In genomic region chr12:8184518-8184917, GRCm38 (mm10) we compare ENCODE assay signal across 26 mouse cellular contexts. TPM values are rescaled to one million over a fixed set of nuclear protein-coding genes. Genes with fewer than 3 reads are reported as not detected.
A peak's percentile ranks its signal among the peaks of the same experiment; 100 is the strongest.
DNase-seq lines count a peak whose midpoint lies in the region; ATAC-seq and TF ChIP-seq lines count a peak whose summit lies in the region.
"Had no signal": no experiment of that assay in that cellular context is flagged by ENCODE, and none has a peak within 500 bp of the region (broad histone marks: within the 10 kb centered on the region; RNA-seq: fewer than 3 reads in every experiment).

No protein-coding gene starts in this region.

- H3K79me2 ChIP-seq in myocyte (ENCODE audit: control insufficient read depth, insufficient read depth) = no peaks in the 10 kb centered on the region

- no peak overlapping the region for H3K9ac ChIP-seq in heart, embryonic 12.5 days
- H3K9ac ChIP-seq in heart, postnatal 0 days (replicated peaks; ENCODE audit: low read depth, low read length) = no peak overlapping the region
- H3K9ac ChIP-seq: embryonic facial prominence, embryonic 13.5 days; forebrain, embryonic 12.5 days; forebrain, embryonic 15.5 days; hindbrain, embryonic 12.5 days; hindbrain, embryonic 15.5 days had no signal

- no peak overlapping the region for H3ac ChIP-seq in myocyte (ENCODE audit: control insufficient read depth, insufficient read length)

- no peak overlapping the region for H3K4me2 ChIP-seq in heart, embryonic 12.5 days
- H3K4me2 ChIP-seq in heart, postnatal 0 days (ENCODE audit: low read depth, low read length) = no peak overlapping the region
- no peak overlapping the region for H3K4me2 ChIP-seq in myocyte (ENCODE audit: low read depth)
- H3K4me2 ChIP-seq: embryonic facial prominence, embryonic 13.5 days; forebrain, embryonic 12.5 days; forebrain, embryonic 15.5 days; hindbrain, embryonic 12.5 days; hindbrain, embryonic 15.5 days had no signal

- H3K36me3 ChIP-seq in heart, embryonic 12.5 days = no peaks in the 10 kb centered on the region
- H3K36me3 ChIP-seq in heart, postnatal 0 days (replicated peaks; ENCODE audit: control insufficient read depth, insufficient read depth, low read length) = no peaks in the 10 kb centered on the region
- H3K36me3 ChIP-seq in myocyte (ENCODE audit: control insufficient read depth, insufficient read depth) = no peaks in the 10 kb centered on the region
- H3K36me3 ChIP-seq: embryonic facial prominence, embryonic 10.5 days; embryonic facial prominence, embryonic 13.5 days; forebrain, embryonic 12.5 days; forebrain, embryonic 15.5 days; hindbrain, embryonic 12.5 days; hindbrain, embryonic 15.5 days had no signal

- 0 out of 2 replicates have a peak, but pooled peaks cover 4% of the 10 kb centered on the region for H3K9me3 ChIP-seq in heart, embryonic 12.5 days (replicated peaks)
- H3K9me3 ChIP-seq in heart, postnatal 0 days (replicated peaks; ENCODE audit: control insufficient read depth, low read length) = no peaks in the 10 kb centered on the region
- H3K9me3 ChIP-seq: embryonic facial prominence, embryonic 10.5 days; embryonic facial prominence, embryonic 13.5 days; forebrain, embryonic 12.5 days; forebrain, embryonic 15.5 days; hindbrain, embryonic 12.5 days; hindbrain, embryonic 15.5 days had no signal

- TF ChIP-seq CTCF in heart, postnatal 0 days (IDR thresholded peaks at IDR 0.05; ENCODE audit: low read depth) = no peak

- TF ChIP-seq POLR2A in myocyte (IDR thresholded peaks at IDR 0.05; ENCODE audit: insufficient read length, low read depth) = no peak

- peak overlapping the region; percentile 51; the same call in 1 of the 2 replicates for H3K27ac ChIP-seq in heart, embryonic 12.5 days (ENCODE audit: poor library complexity, severe bottlenecking)
- 0 out of 2 replicates have a peak overlapping the region, but pooled peaks have one; percentile 7 for H3K27ac ChIP-seq in heart, postnatal 0 days (ENCODE audit: low read depth)
- H3K27ac ChIP-seq: embryonic facial prominence, embryonic 10.5 days; embryonic facial prominence, embryonic 13.5 days; forebrain, embryonic 12.5 days; forebrain, embryonic 15.5 days; hindbrain, embryonic 12.5 days; hindbrain, embryonic 15.5 days had no signal

- 0 out of 2 replicates have a peak, but pooled peaks have one; percentile 39 for ATAC-seq in heart, embryonic 12.5 days (ENCODE audit: insufficient number of reproducible peaks, low FRiP score)
- peak; percentile 57; the same call in 1 of the 2 replicates for ATAC-seq in heart, postnatal 0 days (ENCODE audit: insufficient read depth, low read depth)
- ATAC-seq: activated CD4-positive, CD25-positive, alpha-beta regulatory T cell, adult 4 months; forebrain, embryonic 15.5 days; intestine, postnatal 0 days had no signal

- no peaks in the 10 kb centered on the region for H3K4me1 ChIP-seq in heart, embryonic 12.5 days (replicated peaks)
- peaks cover 7% of the 10 kb centered on the region; the same call in 1 of the 2 replicates for H3K4me1 ChIP-seq in heart, postnatal 0 days (ENCODE audit: control insufficient read depth, insufficient read depth)
- H3K4me1 ChIP-seq: embryonic facial prominence, embryonic 10.5 days; embryonic facial prominence, embryonic 13.5 days; forebrain, embryonic 12.5 days; forebrain, embryonic 15.5 days; hindbrain, embryonic 12.5 days; hindbrain, embryonic 15.5 days had no signal

- DNase-seq in heart, adult 11 months = no peak
- DNase-seq in heart, postnatal 0 days (ENCODE audit: low spot score) = peak; percentile 38
- no peak for DNase-seq in heart, adult 9 months (ENCODE audit: low spot score in 2 of 2)
- no peak for DNase-seq in retina, postnatal 1 day
- DNase-seq: adrenal gland, adult 8-10 months; adrenal gland, postnatal 25 days; cerebellum, adult 11-12 months; cerebellum, adult 8-10 months; cerebellum, postnatal 10 days; cerebellum, postnatal 36 days; embryo, embryonic 11 days; gastrocnemius, postnatal 10 days; heart, adult 18-20 months; heart, postnatal 10 days; kidney, adult 2 months had no signal

- no peak for TF ChIP-seq EP300 in heart, postnatal 0 days (IDR thresholded peaks at IDR 0.05; ENCODE audit: low read depth)

- H3K27me3 ChIP-seq in heart, embryonic 12.5 days (replicated peaks) = no peaks in the 10 kb centered on the region
- H3K27me3 ChIP-seq in heart, postnatal 0 days (ENCODE audit: control insufficient read depth, insufficient read depth, low read length) = no peaks in the 10 kb centered on the region
- no peaks in the 10 kb centered on the region for H3K27me3 ChIP-seq in myocyte (ENCODE audit: control insufficient read depth, insufficient read depth, insufficient read length)
- H3K27me3 ChIP-seq: embryonic facial prominence, embryonic 13.5 days; forebrain, embryonic 12.5 days; forebrain, embryonic 15.5 days; hindbrain, embryonic 12.5 days; hindbrain, embryonic 15.5 days had no signal

- H3K4me3 ChIP-seq in heart, embryonic 12.5 days = no peak overlapping the region
- no peak overlapping the region for H3K4me3 ChIP-seq in heart, postnatal 0 days (ENCODE audit: low read depth, low read length)
- H3K4me3 ChIP-seq in myocyte = no peak overlapping the region
- H3K4me3 ChIP-seq: embryonic facial prominence, embryonic 10.5 days; embryonic facial prominence, embryonic 13.5 days; erythroblast, embryonic 14.5 days; forebrain, embryonic 12.5 days; forebrain, embryonic 15.5 days; hindbrain, embryonic 12.5 days; hindbrain, embryonic 15.5 days had no signal

TF ChIP-seq in myocyte, 11 proteins besides CTCF, POLR2A, EP300 and RAD21:
- no peak for TF ChIP-seq E2F4 (IDR thresholded peaks at IDR 0.05; ENCODE audit: insufficient read depth)
- TF ChIP-seq TCF12 (IDR thresholded peaks at IDR 0.05; ENCODE audit: insufficient read depth, poor library complexity, severe bottlenecking) = peak; percentile 59
- peak in 1 of 3 experiments; percentile 70 for TF ChIP-seq MYOG (IDR thresholded peaks at IDR 0.05; ENCODE audit: control insufficient read depth in 1 of 3, insufficient read depth in 1 of 3, insufficient read length in 2 of 3, low read depth in 2 of 3)
- TF ChIP-seq CEBPB (IDR thresholded peaks at IDR 0.05; ENCODE audit: insufficient read depth, poor library complexity, severe bottlenecking) = no peak
- TF ChIP-seq MAX (IDR thresholded peaks at IDR 0.05; ENCODE audit: low read depth) = no peak
- TF ChIP-seq TCF3 (IDR thresholded peaks at IDR 0.05; ENCODE audit: insufficient read length, low read depth) = no peak
- peak; percentile 94 to 100 (median 98) for TF ChIP-seq MYOD1 (IDR thresholded peaks at IDR 0.05; ENCODE audit: control insufficient read depth in 1 of 3, insufficient read length in 2 of 3, low read depth in 2 of 3)
- no peak for TF ChIP-seq USF1 (IDR thresholded peaks at IDR 0.05; ENCODE audit: low read depth)
- TF ChIP-seq SRF (IDR thresholded peaks at IDR 0.05; ENCODE audit: control insufficient read depth, insufficient read length, low read depth) = no peak

RNA-seq across cellular contexts. Expression of gene Ldah, which starts 23.4 kb away (rescaled TPM):
- polyA plus RNA-seq in heart, embryonic 12.5 days (2016; fragmentation: Nextera tagmentation; extraction: Ambion mirVana) = 56.0 and 64.5 TPM in 2 replicates
- 17.0 and 21.4 TPM in 2 replicates for total RNA-seq in heart, postnatal 0 days (2014; rRNA removed; ENCODE audit: low replicate concordance)
- polyA plus RNA-seq in heart, postnatal 0 days (2015; fragmentation: Nextera tagmentation; extraction: Ambion mirVana) = 45.0 and 46.8 TPM in 2 replicates
- 35.0 TPM for polyA plus RNA-seq in myocyte (2012; fragmentation: generic; extraction: Trizol)
